Mouse (Mus musculus) MEL (cell line): ENCODE data around the gene Sarm1. TPM values are rescaled to one million over a fixed set of nuclear protein-coding genes. Genes with fewer than 3 reads are reported as not detected.

Experiments used
- DNase-seq: peaks from one replicate; pipeline ENCODE4 v3.0.0; 2011; ENCODE audit warnings: low read depth, low spot score
- H3K27ac ChIP-seq: 2 replicates; pipeline ENCODE4 v1.5.1; 2012; ENCODE audit warnings: low read depth, mild to moderate bottlenecking, control low read depth, low read length, moderate library complexity; ENCODE audit not compliant: control insufficient read depth
- H3K27me3 ChIP-seq, 2 experiments: fragments of 150-350 bp in 1 of 2; sonication (generic) in 1 of 2; 2 replicates each; pipeline ENCODE4 v1.6.1; 2012; ENCODE audit warnings: low read length in 2 of 2, mild to moderate bottlenecking in 2 of 2, improper control_type of control experiment in 1 of 2, moderate library complexity in 1 of 2; ENCODE audit not compliant: insufficient read depth in 2 of 2, control insufficient read depth in 1 of 2
- H3K36me3 ChIP-seq, 2 experiments: 2 replicates each; pipeline ENCODE4 v1.6.1; 2012 to 2014; ENCODE audit warnings: low read length in 2 of 2, improper control_type of control experiment in 1 of 2, inconsistent platforms in 1 of 2, mild to moderate bottlenecking in 1 of 2; ENCODE audit not compliant: insufficient read depth in 2 of 2, control insufficient read depth in 1 of 2
- H3K4me1 ChIP-seq, 2 experiments: fragments of 150-350 bp in 1 of 2; sonication (generic) in 1 of 2; 2 replicates each; pipeline ENCODE4 v1.6.1; 2012; ENCODE audit warnings: low read length in 2 of 2, improper control_type of control experiment in 1 of 2, mild to moderate bottlenecking in 1 of 2; ENCODE audit not compliant: insufficient read depth in 2 of 2, control insufficient read depth in 1 of 2
- H3K4me3 ChIP-seq, 2 experiments: fragments of 150-350 bp in 1 of 2; sonication (generic) in 1 of 2; 2 replicates each; pipeline ENCODE4 v1.5.1; 2012; ENCODE audit warnings: low read depth in 2 of 2, low read length in 2 of 2, mild to moderate bottlenecking in 2 of 2, moderate library complexity in 2 of 2, control low read depth in 1 of 2, improper control_type of control experiment in 1 of 2; ENCODE audit not compliant: control insufficient read depth in 1 of 2, insufficient read depth in 1 of 2
- H3K79me2 ChIP-seq: 2 replicates; pipeline ENCODE4 v1.6.1; 2012; ENCODE audit warnings: mild to moderate bottlenecking, low read length, moderate library complexity; ENCODE audit not compliant: control insufficient read depth, poor library complexity, insufficient read depth
- H3K9ac ChIP-seq: 2 replicates; pipeline ENCODE4 v1.6.1; 2012; ENCODE audit warnings: low read depth, mild to moderate bottlenecking, control low read depth, low read length, moderate library complexity; ENCODE audit not compliant: control insufficient read depth, poor library complexity, severe bottlenecking
- H3K9me3 ChIP-seq: fragments of 150-350 bp; sonication (generic); replicated peaks from 2 replicates; pipeline ENCODE4 v1.6.1; 2012; ENCODE audit warnings: mild to moderate bottlenecking, low read length, improper control_type of control experiment, moderate library complexity; ENCODE audit not compliant: insufficient read depth
- BHLHE40 ChIP-seq: IDR thresholded peaks from 2 replicates; pipeline ENCODE4 v1.6.1; 2012; ENCODE audit warnings: low read depth, mild to moderate bottlenecking, inconsistent platforms, low read length, improper control_type of control experiment, borderline replicate concordance
- CHD2 ChIP-seq: IDR thresholded peaks from 2 replicates; pipeline ENCODE4 v1.6.1; 2011; ENCODE audit warnings: low read length, improper control_type of control experiment
- E2F4 ChIP-seq: IDR thresholded peaks from 2 replicates; pipeline ENCODE4 v1.6.1; 2011; ENCODE audit warnings: low read depth, low read length, improper control_type of control experiment, borderline replicate concordance
- ELF1 ChIP-seq: IDR thresholded peaks from 2 replicates; pipeline ENCODE4 v1.6.1; 2014; ENCODE audit warnings: low read depth, mild to moderate bottlenecking, inconsistent platforms, low read length, improper control_type of control experiment, moderate library complexity
- EP300 ChIP-seq, 2 experiments: IDR thresholded peaks; 2 replicates each; pipeline ENCODE4 v1.6.1; 2011; ENCODE audit warnings: improper control_type of control experiment in 2 of 2, low read length in 2 of 2, low read depth in 1 of 2, mild to moderate bottlenecking in 1 of 2
- HCFC1 ChIP-seq: IDR thresholded peaks from 2 replicates; pipeline ENCODE4 v1.6.1; 2012; ENCODE audit warnings: low read depth, mild to moderate bottlenecking, inconsistent platforms, low read length, improper control_type of control experiment, moderate library complexity
- JUND ChIP-seq: IDR thresholded peaks from 2 replicates; pipeline ENCODE4 v1.6.1; 2011; ENCODE audit warnings: low read depth, mild to moderate bottlenecking, improper control_type of control experiment, low read length
- MAFK ChIP-seq: IDR thresholded peaks from 2 replicates; pipeline ENCODE4 v1.6.1; 2011; ENCODE audit warnings: low read depth, mild to moderate bottlenecking, low read length, improper control_type of control experiment, borderline replicate concordance
- MAX ChIP-seq: IDR thresholded peaks from 2 replicates; pipeline ENCODE4 v1.6.1; 2011; ENCODE audit warnings: low read length, improper control_type of control experiment
- MEF2A ChIP-seq: IDR thresholded peaks from 2 replicates; pipeline ENCODE4 v1.6.1; 2014; ENCODE audit warnings: low read depth, mild to moderate bottlenecking, inconsistent platforms, low read length, improper control_type of control experiment; ENCODE audit not compliant: poor library complexity, insufficient replicate concordance, severe bottlenecking; ENCODE audit errors: extremely low read depth
- MYC ChIP-seq: IDR thresholded peaks from 2 replicates; pipeline ENCODE4 v1.6.1; 2011; ENCODE audit warnings: low read depth, mild to moderate bottlenecking, low read length, improper control_type of control experiment, moderate library complexity
- NELFE ChIP-seq: IDR thresholded peaks from 2 replicates; pipeline ENCODE4 v1.6.1; 2011; ENCODE audit warnings: low read depth, low read length, improper control_type of control experiment
- NRF1 ChIP-seq: IDR thresholded peaks from 2 replicates; pipeline ENCODE4 v1.6.1; 2014; ENCODE audit warnings: low read depth, mild to moderate bottlenecking, inconsistent platforms, low read length, improper control_type of control experiment, moderate library complexity; ENCODE audit not compliant: poor library complexity, insufficient read depth, severe bottlenecking
- POLR2AphosphoS2 ChIP-seq: IDR thresholded peaks from 2 replicates; pipeline ENCODE4 v1.6.1; 2011; ENCODE audit warnings: low read length, improper control_type of control experiment
- SMC3 ChIP-seq: IDR thresholded peaks from 2 replicates; pipeline ENCODE4 v1.6.1; 2011; ENCODE audit warnings: low read depth, low read length, improper control_type of control experiment
- TAL1 ChIP-seq: IDR thresholded peaks from 2 replicates; pipeline ENCODE4 v1.6.1; 2012; ENCODE audit warnings: mild to moderate bottlenecking, inconsistent platforms, low read length, moderate library complexity, mixed read lengths
- USF2 ChIP-seq, 2 experiments: IDR thresholded peaks; 2 replicates each; pipeline ENCODE4 v1.6.1; 2011 to 2012; ENCODE audit warnings: improper control_type of control experiment in 2 of 2, low read length in 2 of 2, borderline replicate concordance in 1 of 2, inconsistent platforms in 1 of 2, low read depth in 1 of 2, mild to moderate bottlenecking in 1 of 2; ENCODE audit not compliant: insufficient read depth in 1 of 2
- ZMIZ1 ChIP-seq: IDR thresholded peaks from 2 replicates; pipeline ENCODE4 v1.6.1; 2012; ENCODE audit warnings: low read depth, mild to moderate bottlenecking, inconsistent platforms, low read length, improper control_type of control experiment, moderate library complexity
- ZNF384 ChIP-seq: IDR thresholded peaks from 2 replicates; pipeline ENCODE4 v1.6.1; 2012; ENCODE audit warnings: low read depth, mild to moderate bottlenecking, inconsistent platforms, low read length, improper control_type of control experiment
- polyA plus RNA-seq, 2 experiments: library from polyadenylated mRNA; stranded (reverse) in 1 of 2; unstranded in 1 of 2; fragments of >175 nt in 1 of 2; fragments of >200 nt in 1 of 2; gene quantifications; 2 replicates each; pipeline versions ENCODE4 v1.2.1 to v1.2.4; 2012; ENCODE audit warnings: low replicate concordance in 2 of 2, low read depth in 1 of 2; ENCODE audit not compliant: insufficient read length in 2 of 2, insufficient read depth in 1 of 2, missing spikeins in 1 of 2
- total RNA-seq: library from RNA; depleted of rRNA; stranded (reverse); fragments of 300-350 nt; gene quantifications from 2 replicates; pipeline ENCODE4 v1.2.3, GENCODE M21; 2012

Gene Sarm1
- total and polyA plus RNA-seq, 3 experiments = 0.73 to 4.3 TPM; not detected in 1

GRCm38 (mm10) chr11:78443115-78443514 is 54.4 kb downstream of the Sarm1 start:
- no peak overlapping the region for H3K27ac ChIP-seq
- no peaks in the 10 kb centered on the region for H3K36me3 ChIP-seq
- H3K9me3 ChIP-seq = no peaks in the 10 kb centered on the region
- TF ChIP-seq USF2 (IDR thresholded peaks at IDR 0.05; ENCODE audit: borderline replicate concordance in 1 of 2, insufficient read depth in 1 of 2, low read depth in 1 of 2, low read length in 2 of 2) = no peak
- no peak overlapping the region for H3K4me3 ChIP-seq
- H3K27me3 ChIP-seq = peaks cover 14 to 19% of the 10 kb centered on the region in 2 experiments
- H3K9ac ChIP-seq = no peak overlapping the region
- no peaks in the 10 kb centered on the region for H3K79me2 ChIP-seq
- H3K4me1 ChIP-seq = no peaks in the 10 kb centered on the region
- no peak for DNase-seq

GRCm38 (mm10) chr11:78438399-78438930 is 59.1 kb downstream of the Sarm1 start:
- Histone ChIP-seq H3K27me3 (peaks cover 7 to 8% of the 10 kb centered on the region in 2 experiments), H3K27ac (no peak overlapping the region), H3K9ac (no peak overlapping the region), H3K9me3 (no peaks in the 10 kb centered on the region), H3K4me3 (no peak overlapping the region), H3K4me1 (peaks cover 0 to 14% of the 10 kb centered on the region in 2 experiments; a peak in 2 of 4 replicates), H3K36me3 (peaks cover 0 to 2% of the 10 kb centered on the region in 2 experiments; a peak in 1 of 4 replicates), H3K79me2 (no peaks in the 10 kb centered on the region)
- DNase-seq = no peak
- TF ChIP-seq SMC3 = no peak
- TF ChIP-seq MYC = no peak
- TF ChIP-seq POLR2AphosphoS2 = no peak
- TF ChIP-seq NRF1 = no peak
- no peak for TF ChIP-seq JUND
- no peak for TF ChIP-seq E2F4
- TF ChIP-seq CHD2 = no peak
- TF ChIP-seq TAL1 = no peak
- no peak for TF ChIP-seq EP300 (IDR thresholded peaks at IDR 0.05; ENCODE audit: low read depth in 1 of 2, low read length in 2 of 2)
- TF ChIP-seq MAFK = no peak
- no peak for TF ChIP-seq ELF1
- TF ChIP-seq MAX = no peak
- TF ChIP-seq ZMIZ1 = no peak

GRCm38 (mm10) chr11:78437182-78437581 is 60.4 kb downstream of the Sarm1 start:
- TF ChIP-seq ZMIZ1 (no peak), CHD2 (no peak), BHLHE40 (no peak), MEF2A (no peak), JUND (no peak), ZNF384 (no peak), ELF1 (no peak), HCFC1 (no peak), MAFK (no peak), NELFE (no peak), TAL1 (no peak), MAX (no peak)
- Histone ChIP-seq H3K36me3 (peaks cover 0 to 2% of the 10 kb centered on the region in 2 experiments; a peak in 1 of 4 replicates), H3K9me3 (no peaks in the 10 kb centered on the region), H3K9ac (no peak overlapping the region), H3K4me1 (peaks cover 0 to 15% of the 10 kb centered on the region in 2 experiments; a peak in 2 of 4 replicates), H3K4me3 (no peak overlapping the region), H3K27ac (no peak overlapping the region), H3K27me3 (peaks cover 5% of the 10 kb centered on the region in 2 experiments), H3K79me2 (no peaks in the 10 kb centered on the region)
- no peak for DNase-seq
